Mouse (Mus musculus) layer of hippocampus, postnatal 25 days (tissue): ENCODE data around the gene Ccl21a. TPM values are rescaled to one million over a fixed set of nuclear protein-coding genes. Genes with fewer than 3 reads are reported as not detected.
"Not testable (repeated sequence)": the region's sequence is repeated elsewhere in the genome, so short reads cannot be mapped to it uniquely, and the experiment has no call there.

Experiments
- DNase-seq, 2 experiments: peaks; one replicate each; pipeline ENCODE4 v3.0.0; 2022; ENCODE audit warnings: mixed read lengths in 2 of 2, low spot score in 1 of 2; ENCODE audit errors: extremely low spot score in 1 of 2
- total RNA-seq, 2 experiments: library from RNA; stranded (reverse); gene quantifications; 2 replicates each; pipeline ENCODE4 v1.2.3; 2021

The Ccl21a gene
- not detected for total RNA-seq

DNA sequence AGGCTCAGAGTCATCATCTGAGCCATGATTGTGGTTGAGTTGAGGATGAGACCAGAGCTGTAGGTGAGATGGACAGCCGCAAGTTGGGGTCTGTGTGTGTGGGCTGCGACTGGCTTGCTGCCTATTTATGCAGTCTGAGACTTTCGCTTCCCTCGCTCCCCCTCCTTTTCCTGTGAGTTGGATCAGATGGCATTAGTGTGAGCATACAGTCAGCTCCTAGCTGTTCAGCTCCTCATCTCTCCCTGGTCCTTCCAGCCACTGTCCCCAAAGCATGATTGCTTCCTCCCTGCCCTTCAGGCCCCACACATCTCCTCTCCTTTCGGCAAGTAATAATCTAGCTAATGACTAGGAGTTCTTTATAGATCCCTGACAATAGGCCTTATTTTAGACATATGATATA lies at the start of gene Ccl21a:
Gene Ccl21a, minus strand, starts transcription at position 101 of the 400 bp plus-strand sequence.
- not testable (repeated sequence) for DNase-seq

DNA sequence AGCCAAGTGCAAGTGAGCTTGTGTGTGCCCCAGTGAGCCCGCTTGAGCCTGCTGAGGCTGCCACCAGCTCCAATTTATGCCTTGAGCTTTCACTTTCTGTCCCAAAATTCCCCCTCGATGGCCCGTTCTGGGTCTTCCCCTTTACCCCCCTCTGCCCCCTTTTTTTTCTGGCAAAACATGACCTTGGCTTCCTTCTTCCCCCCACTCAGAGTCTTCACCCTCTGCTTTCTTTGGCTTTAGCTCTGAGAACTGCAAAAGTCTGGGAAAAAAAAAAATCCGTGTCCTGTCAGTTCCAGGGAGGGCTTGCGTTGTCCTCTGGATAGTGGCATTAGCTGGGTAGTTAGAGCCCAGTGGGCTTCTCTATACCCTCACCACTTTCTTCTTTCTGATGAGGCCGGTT lies 17.3 kb downstream of the Ccl21a start, which contains the start of gene Ccl19:
Gene Ccl19, minus strand, starts transcription at position 101 of the 400 bp plus-strand sequence.
- not testable (repeated sequence) for DNase-seq

DNA sequence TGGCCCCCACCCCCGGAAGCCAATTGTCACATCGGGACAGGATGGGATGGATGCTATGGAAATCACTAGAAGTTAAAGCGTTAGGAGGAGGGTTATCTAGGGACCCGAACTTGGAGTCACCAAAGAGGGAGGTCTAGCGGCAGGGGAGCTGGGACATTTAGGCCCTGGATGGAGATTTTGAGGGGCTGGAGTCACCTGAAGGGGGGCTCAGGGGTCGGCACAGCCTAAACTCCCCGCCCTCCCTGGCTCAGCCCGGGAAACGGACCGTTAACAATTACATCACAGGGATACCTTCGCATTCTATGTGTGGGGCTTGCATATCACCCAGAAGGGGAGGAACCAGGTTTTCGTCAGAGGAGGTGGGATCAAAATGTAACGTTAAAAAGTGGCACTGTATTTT lies 38.5 kb downstream of the Ccl21a start, which contains the start of gene 4930578G10Rik:
Gene 4930578G10Rik, plus strand, starts transcription at position 301 of the 400 bp plus-strand sequence.
- not testable (repeated sequence) for DNase-seq

Other genes starting within 250 kb of the Ccl21a start
- under 1 TPM in 1 of 2 experiments, not detected in 1; 0.52 TPM for gene Fam205a2, start 245.8 kb downstream of the Ccl21a start, total RNA-seq
- not detected for gene Gm10591, start 161.8 kb downstream of the Ccl21a start, total RNA-seq
- 10 to 100 TPM; 12.3 to 13.7 TPM for gene Gm2564, start 144.3 kb downstream of the Ccl21a start, total RNA-seq
- 1 to 10 TPM in 1 of 2 experiments, not detected in 1; 6.1 TPM for gene Ccl27b, start 118.7 kb downstream of the Ccl21a start, total RNA-seq
- under 1 TPM in 1 of 2 experiments, not detected in 1; 0.47 TPM for gene Il11ra2, start 112.1 kb downstream of the Ccl21a start, total RNA-seq
- gene 4930578G10Rik, start 38.4 kb downstream of the Ccl21a start, total RNA-seq: 1 to 10 TPM in 1 of 2 experiments, under 1 TPM in 1; 0.49 to 2.7 TPM
- gene Ccl19, start 17.4 kb downstream of the Ccl21a start, total RNA-seq: under 1 TPM in 1 of 2 experiments, not detected in 1; 0.86 TPM
- gene Fam205a1, start 79.9 kb upstream of the Ccl21a start, total RNA-seq: under 1 TPM; 0.12 to 0.20 TPM
- under 1 TPM; 0.64 to 0.80 TPM for gene Gm12394, start 82.8 kb upstream of the Ccl21a start, total RNA-seq
- under 1 TPM; 0.64 to 0.87 TPM for gene Fam205c, start 100.2 kb upstream of the Ccl21a start, total RNA-seq
- 100 to 1,000 TPM; 137 to 149 TPM for gene Phf24, start 142.7 kb upstream of the Ccl21a start, total RNA-seq
- gene Dnajb5, start 175.8 kb upstream of the Ccl21a start, total RNA-seq: 100 to 1,000 TPM; 208 to 224 TPM
- gene 1700022I11Rik, start 195.6 kb upstream of the Ccl21a start, total RNA-seq: not detected
- 100 to 1,000 TPM; 191 to 201 TPM for gene Vcp, start 226.5 kb upstream of the Ccl21a start, total RNA-seq
- gene Fancg, start 236.5 kb upstream of the Ccl21a start, total RNA-seq: 1 to 10 TPM; 7.7 to 8.7 TPM